Mouse (Mus musculus) CH12.LX (cell line): ENCODE data around the gene Slc24a1. TPM values are rescaled to one million over a fixed set of nuclear protein-coding genes. Genes with fewer than 3 reads are reported as not detected.

Source experiments
- DNase-seq: peaks from one replicate; pipeline ENCODE4 v3.0.0-alpha.2; 2013; ENCODE audit errors: extremely low read depth
- H3K27ac ChIP-seq: 2 replicates; pipeline ENCODE4 v1.5.1; 2012; ENCODE audit warnings: low read depth, mild to moderate bottlenecking, control low read depth, moderate library complexity; ENCODE audit not compliant: insufficient read depth
- H3K27me3 ChIP-seq: replicated peaks from 2 replicates; pipeline ENCODE3; 2012; ENCODE audit warnings: inconsistent platforms
- H3K36me3 ChIP-seq, 2 experiments: replicated peaks in 1 of 2; 2 replicates each; pipeline versions ENCODE3 to v1.6.1; 2012; ENCODE audit warnings: inconsistent platforms in 1 of 2, low read length in 1 of 2, mild to moderate bottlenecking in 1 of 2, mixed read lengths in 1 of 2, moderate library complexity in 1 of 2; ENCODE audit not compliant: control insufficient read depth in 1 of 2, insufficient read depth in 1 of 2
- H3K4me1 ChIP-seq, 2 experiments: 2 replicates each; pipeline ENCODE4 v1.6.1; 2012; ENCODE audit warnings: inconsistent platforms in 1 of 2, moderate library complexity in 1 of 2; ENCODE audit not compliant: insufficient read depth in 2 of 2, control insufficient read depth in 1 of 2
- H3K4me2 ChIP-seq: 2 replicates; pipeline ENCODE4 v1.6.1; 2012; ENCODE audit warnings: low read depth, mild to moderate bottlenecking, control low read depth; ENCODE audit not compliant: poor library complexity, insufficient read depth, severe bottlenecking
- H3K4me3 ChIP-seq, 3 experiments: fragments of 150-350 bp in 1 of 3; sonication (generic) in 1 of 3; replicated peaks in 1 of 3; 2 replicates each; pipeline versions ENCODE3 to v1.5.1; 2011 to 2012; ENCODE audit warnings: low read depth in 2 of 3, low read length in 2 of 3, mild to moderate bottlenecking in 2 of 3, moderate library complexity in 2 of 3, control low read depth in 1 of 3, improper control_type of control experiment in 1 of 3, inconsistent platforms in 1 of 3, mixed read lengths in 1 of 3; ENCODE audit not compliant: poor library complexity in 1 of 3
- H3K79me2 ChIP-seq: replicated peaks from 2 replicates; pipeline ENCODE4 v1.6.1; 2012; ENCODE audit warnings: mild to moderate bottlenecking, moderate library complexity; ENCODE audit not compliant: control insufficient read depth, poor library complexity, insufficient read depth, severe bottlenecking; ENCODE audit errors: extremely low read depth
- H3K9ac ChIP-seq: 2 replicates; pipeline ENCODE4 v1.6.1; 2012; ENCODE audit warnings: low read depth, mild to moderate bottlenecking, control low read depth, moderate library complexity; ENCODE audit not compliant: insufficient read depth
- H3K9me3 ChIP-seq: replicated peaks from 2 replicates; pipeline ENCODE3; 2012; ENCODE audit warnings: low read length, inconsistent platforms, mixed read lengths
- BHLHE40 ChIP-seq: IDR thresholded peaks from 2 replicates; pipeline ENCODE4 v1.6.1; 2011; ENCODE audit warnings: mild to moderate bottlenecking, low read depth, low read length, improper control_type of control experiment
- CTCF ChIP-seq, 2 experiments: IDR thresholded peaks in 1 of 2; conservative IDR thresholded peaks in 1 of 2; 2 replicates each; pipeline ENCODE4 v1.5.1; 2011 to 2012; ENCODE audit warnings: low read depth in 2 of 2, low read length in 2 of 2, improper control_type of control experiment in 1 of 2, inconsistent platforms in 1 of 2, mild to moderate bottlenecking in 1 of 2, moderate library complexity in 1 of 2
- ELF1 ChIP-seq: IDR thresholded peaks from 2 replicates; pipeline ENCODE4 v1.6.1; 2014; ENCODE audit warnings: low read depth, mild to moderate bottlenecking, inconsistent platforms, low read length, improper control_type of control experiment
- EP300 ChIP-seq: IDR thresholded peaks from 2 replicates; pipeline ENCODE4 v1.6.1; 2011; ENCODE audit warnings: low read length, improper control_type of control experiment
- HCFC1 ChIP-seq: IDR thresholded peaks from 2 replicates; pipeline ENCODE4 v1.6.1; 2012; ENCODE audit warnings: low read depth, mild to moderate bottlenecking, inconsistent platforms, low read length, improper control_type of control experiment
- IRF4 ChIP-seq: IDR thresholded peaks from 2 replicates; pipeline ENCODE4 v1.6.1; 2014; ENCODE audit warnings: low read depth, mild to moderate bottlenecking, inconsistent platforms, low read length, improper control_type of control experiment
- MAFK ChIP-seq: IDR thresholded peaks from 2 replicates; pipeline ENCODE4 v1.6.1; 2011; ENCODE audit warnings: low read length, improper control_type of control experiment; ENCODE audit not compliant: insufficient replicate concordance
- MAX ChIP-seq: IDR thresholded peaks from 2 replicates; pipeline ENCODE4 v1.6.1; 2011; ENCODE audit warnings: low read length, improper control_type of control experiment
- MXI1 ChIP-seq: IDR thresholded peaks from 2 replicates; pipeline ENCODE4 v1.6.1; 2011; ENCODE audit warnings: mild to moderate bottlenecking, low read depth, low read length, improper control_type of control experiment
- MYC ChIP-seq: IDR thresholded peaks from 2 replicates; pipeline ENCODE4 v1.6.1; 2011; ENCODE audit warnings: low read depth, mild to moderate bottlenecking, improper control_type of control experiment, low read length
- NELFE ChIP-seq: IDR thresholded peaks from 2 replicates; pipeline ENCODE4 v1.6.1; 2011; ENCODE audit warnings: low read depth, low read length, improper control_type of control experiment
- POLR2A ChIP-seq: IDR thresholded peaks from 2 replicates; pipeline ENCODE4 v1.6.1; 2011; ENCODE audit warnings: low read depth, mild to moderate bottlenecking, improper control_type of control experiment, low read length
- POLR2AphosphoS2 ChIP-seq: IDR thresholded peaks from 2 replicates; pipeline ENCODE4 v1.6.1; 2011; ENCODE audit warnings: low read depth, low read length, improper control_type of control experiment
- RAD21 ChIP-seq: IDR thresholded peaks from 2 replicates; pipeline ENCODE4 v1.6.1; 2011; ENCODE audit warnings: low read depth, mild to moderate bottlenecking, low read length, improper control_type of control experiment, moderate library complexity
- RCOR1 ChIP-seq: conservative IDR thresholded peaks from 2 replicates; pipeline ENCODE4 v1.6.1; 2012; ENCODE audit warnings: low read depth, mild to moderate bottlenecking, inconsistent platforms, low read length, improper control_type of control experiment
- TBP ChIP-seq: conservative IDR thresholded peaks from 2 replicates; pipeline ENCODE4 v1.6.1; 2011; ENCODE audit warnings: low read depth, low read length, improper control_type of control experiment
- USF1 ChIP-seq: IDR thresholded peaks from 2 replicates; pipeline ENCODE4 v1.6.1; 2014; ENCODE audit warnings: low read depth, mild to moderate bottlenecking, inconsistent platforms, low read length, improper control_type of control experiment
- USF2 ChIP-seq: conservative IDR thresholded peaks from 2 replicates; pipeline ENCODE4 v1.6.1; 2011; ENCODE audit warnings: low read depth, low read length, improper control_type of control experiment
- ZMIZ1 ChIP-seq: IDR thresholded peaks from 2 replicates; pipeline ENCODE4 v1.6.1; 2012; ENCODE audit warnings: low read depth, mild to moderate bottlenecking, inconsistent platforms, low read length, improper control_type of control experiment
- ZNF384 ChIP-seq: IDR thresholded peaks from 2 replicates; pipeline ENCODE4 v1.6.1; 2012; ENCODE audit warnings: low read depth, low read length, improper control_type of control experiment, inconsistent platforms
- dilution Hi-C: fragments of 300-500 bp; cut with MboI; formaldehyde crosslinking; loops from 2 replicates; pipeline ENCODE4 v1.14.3; 2020; ENCODE audit warnings: low sequenced_read_pairs; ENCODE audit not compliant: extremely low pct_unique_long_range_greater_than_20kb, extremely low pct_ligation_motif_present
- in situ Hi-C: fragments of 300-500 bp; cut with MboI; formaldehyde crosslinking; loops from 3 replicates; pipeline ENCODE4 v1.14.3; 2019; ENCODE audit warnings: low sequenced_read_pairs, low pct_ligation_motif_present, low pct_unique_long_range_greater_than_20kb, mixed read lengths
- polyA plus RNA-seq: library from polyadenylated mRNA; unstranded; fragments of >175 nt; gene quantifications from 2 replicates; pipeline ENCODE4 v1.2.1, GENCODE M21; 2012; ENCODE audit warnings: low read depth; ENCODE audit not compliant: insufficient read length
- total RNA-seq, 2 experiments: library from RNA; depleted of rRNA; stranded (reverse); fragments of 300-350 nt in 1 of 2; fragments of >200 nt in 1 of 2; gene quantifications; 2 replicates each; pipeline ENCODE4 v1.2.3; 2012 to 2014

Gene Slc24a1
- total and polyA plus RNA-seq, 3 experiments: under 0.01 to 0.11 TPM; not detected in 1

- H3K4me1 ChIP-seq: peaks cover 3 to 5% of the 10 kb centered on the region in 2 experiments; a peak in 3 of 4 replicates
These were observed 1.8 kb upstream of the Slc24a1 start for GRCm38 (mm10) chr9:64953190-64953589.

DNA sequence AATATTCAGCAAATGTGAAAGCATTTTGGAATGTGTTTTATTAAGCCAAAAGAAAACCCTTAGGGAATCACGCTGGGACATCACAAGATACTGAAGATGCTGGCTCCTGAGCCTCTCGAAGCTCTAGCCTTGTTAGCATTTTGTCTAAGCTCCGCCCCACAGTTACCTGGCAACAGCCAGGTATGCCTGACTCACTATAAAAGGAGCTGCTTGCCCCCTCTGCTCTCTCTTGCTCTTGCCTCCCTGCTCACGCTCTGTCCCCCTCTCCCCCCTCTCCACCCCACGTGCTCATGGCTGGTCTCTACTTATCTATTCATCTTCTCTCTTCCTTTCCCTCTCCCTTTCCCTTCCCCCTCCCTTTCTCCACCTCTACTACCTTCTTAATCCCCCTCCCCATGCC lies 648 bp upstream of the Slc24a1 start:
- Histone ChIP-seq H3K4me3 (no peak overlapping the region), H3K27me3 (peaks cover 73% of the 10 kb centered on the region), H3K9me3 (peaks cover 8% of the 10 kb centered on the region), H3K36me3 (no peaks in the 10 kb centered on the region), H3K9ac (no peak overlapping the region), H3K4me2 (no peak overlapping the region), H3K4me1 (peaks cover 5 to 12% of the 10 kb centered on the region in 2 experiments; a peak in 3 of 4 replicates), H3K27ac (no peak overlapping the region), H3K79me2 (no peaks in the 10 kb centered on the region)
- dilution Hi-C loops (no loop called here), in situ Hi-C loops (no loop called here)
- DNase-seq: no peak
- TF ChIP-seq ELF1 (no peak), POLR2AphosphoS2 (no peak)

More at GRCm38 (mm10) chr9:64953190-64953589, 1.8 kb upstream of the Slc24a1 start:
- dilution Hi-C loops: no loop called here
- in situ Hi-C loops: no loop called here
- TF ChIP-seq RAD21: no peak
- no peak for TF ChIP-seq BHLHE40
- no peak for TF ChIP-seq USF2
- no peak for TF ChIP-seq MAX
- TF ChIP-seq ZMIZ1: no peak
- TF ChIP-seq CTCF (conservative IDR thresholded peaks at IDR 0.05 in 1 of 2, IDR thresholded peaks at IDR 0.05 in 1 of 2; ENCODE audit: low read depth in 2 of 2, low read length in 2 of 2): no peak
- no peak for TF ChIP-seq MAFK
- no peak for TF ChIP-seq EP300
- TF ChIP-seq IRF4: no peak
- TF ChIP-seq ZNF384: no peak
- no peak for TF ChIP-seq POLR2A
- TF ChIP-seq RCOR1: no peak
- TF ChIP-seq USF1: no peak
- TF ChIP-seq NELFE: no peak
- TF ChIP-seq MYC: no peak
- no peak for TF ChIP-seq TBP
- TF ChIP-seq MXI1: no peak
- no peak for TF ChIP-seq HCFC1
- Histone ChIP-seq H3K4me3 (no peak overlapping the region), H3K9me3 (peaks cover 8% of the 10 kb centered on the region), H3K9ac (no peak overlapping the region), H3K27ac (no peak overlapping the region), H3K27me3 (peaks cover 61% of the 10 kb centered on the region), H3K79me2 (no peaks in the 10 kb centered on the region), H3K4me2 (no peak overlapping the region), H3K36me3 (no peaks in the 10 kb centered on the region)
- DNase-seq: no peak
